12 mouse cellular contexts compared by ENCODE assay signal in genomic region chr11:76314741-76315140, GRCm38 (mm10).
DNase-seq lines count a peak whose midpoint lies in the region; ATAC-seq and TF ChIP-seq lines count a peak whose summit lies in the region.
"Had no signal": no experiment of that assay in that cellular context is flagged by ENCODE, and none has a peak within 500 bp of the region (broad histone marks: within the 10 kb centered on the region; RNA-seq: fewer than 3 reads in every experiment).

No protein-coding gene starts in this region.

- no peak overlapping the region for H3K27ac ChIP-seq in intestine, embryonic 16.5 days (ENCODE audit: low read length)
- H3K27ac ChIP-seq in intestine, embryonic 15.5 days: no peak overlapping the region
- H3K27ac ChIP-seq in midbrain, postnatal 0 days (ENCODE audit: low read depth, low read length): no peak overlapping the region
- no peak overlapping the region for H3K27ac ChIP-seq in midbrain, embryonic 13.5 days
- H3K27ac ChIP-seq in embryonic fibroblast, embryonic 13.5 days (ENCODE audit: insufficient read depth, low read length): peak overlapping the region; percentile 98
- H3K27ac ChIP-seq in stomach, postnatal 0 days (replicated peaks): no peak overlapping the region
- H3K27ac ChIP-seq: hindbrain, embryonic 13.5 days had no signal

- H3K4me2 ChIP-seq in intestine, embryonic 16.5 days (ENCODE audit: low read depth, low read length): no peak overlapping the region
- no peak overlapping the region for H3K4me2 ChIP-seq in intestine, embryonic 15.5 days (replicated peaks)
- no peak overlapping the region for H3K4me2 ChIP-seq in midbrain, postnatal 0 days (ENCODE audit: low read depth, low read length, poor library complexity, severe bottlenecking)
- no peak overlapping the region for H3K4me2 ChIP-seq in midbrain, embryonic 13.5 days (replicated peaks)
- H3K4me2 ChIP-seq in stomach, postnatal 0 days (replicated peaks; ENCODE audit: low read depth): no peak overlapping the region
- H3K4me2 ChIP-seq: hindbrain, embryonic 13.5 days had no signal

- WGBS in intestine, embryonic 16.5 days: 78% methylated on average over 4 of the region's 4 CpGs
- WGBS in intestine, embryonic 15.5 days: 76% methylated on average over 4 of the region's 4 CpGs
- 84% methylated on average over 4 of the region's 4 CpGs for WGBS in midbrain, postnatal 0 days
- WGBS in midbrain, embryonic 13.5 days: 84% methylated on average over 4 of the region's 4 CpGs
- WGBS in stomach, postnatal 0 days: 67% methylated on average over 4 of the region's 4 CpGs

- H3K9me3 ChIP-seq in intestine, embryonic 16.5 days (ENCODE audit: control insufficient read depth, low read length): no peaks in the 10 kb centered on the region
- no peaks in the 10 kb centered on the region for H3K9me3 ChIP-seq in intestine, embryonic 15.5 days
- H3K9me3 ChIP-seq in midbrain, postnatal 0 days (ENCODE audit: low read length): no peaks in the 10 kb centered on the region
- no peaks in the 10 kb centered on the region for H3K9me3 ChIP-seq in midbrain, embryonic 13.5 days
- H3K9me3 ChIP-seq in stomach, postnatal 0 days (ENCODE audit: control insufficient read depth, low read length): no peaks in the 10 kb centered on the region
- H3K9me3 ChIP-seq: hindbrain, embryonic 13.5 days had no signal

- H3K4me3 ChIP-seq in intestine, embryonic 16.5 days (ENCODE audit: low read length): no peak overlapping the region
- H3K4me3 ChIP-seq in intestine, embryonic 15.5 days (replicated peaks): no peak overlapping the region
- no peak overlapping the region for H3K4me3 ChIP-seq in midbrain, postnatal 0 days (ENCODE audit: low read depth, low read length)
- H3K4me3 ChIP-seq in midbrain, embryonic 13.5 days (replicated peaks): no peak overlapping the region
- H3K4me3 ChIP-seq in embryonic fibroblast, embryonic 13.5 days (ENCODE audit: insufficient read depth, low read length): no peak overlapping the region
- no peak overlapping the region for H3K4me3 ChIP-seq in stomach, postnatal 0 days (ENCODE audit: low read depth, low read length)
- H3K4me3 ChIP-seq: hindbrain, embryonic 13.5 days; myocyte had no signal

- TF ChIP-seq POLR2A in embryonic fibroblast, embryonic 13.5 days (IDR thresholded peaks at IDR 0.05; ENCODE audit: low read depth, low read length): no peak

- ATAC-seq in intestine, embryonic 16.5 days: 0 out of 2 replicates have a peak, but pooled peaks have one; percentile 33
- no peak for ATAC-seq in intestine, embryonic 15.5 days
- no peak for ATAC-seq in midbrain, postnatal 0 days (ENCODE audit: low FRiP score)
- ATAC-seq in midbrain, embryonic 13.5 days: no peak
- ATAC-seq in stomach, postnatal 0 days (ENCODE audit: low FRiP score, low TSS enrichment): 0 out of 2 replicates have a peak, but pooled peaks have one; percentile 51

- peak; percentile 28 for TF ChIP-seq CTCF in midbrain, postnatal 0 days (IDR thresholded peaks at IDR 0.05)
- TF ChIP-seq CTCF in embryonic fibroblast, embryonic 13.5 days (IDR thresholded peaks at IDR 0.05; ENCODE audit: borderline replicate concordance, insufficient read depth, low read length): no peak
- TF ChIP-seq CTCF in stomach, postnatal 0 days (IDR thresholded peaks at IDR 0.05; ENCODE audit: low read depth): peak; percentile 67

- no peak for DNase-seq in midbrain, postnatal 0 days (ENCODE audit: low spot score)
- no peak for DNase-seq in stomach, postnatal 0 days (ENCODE audit: low spot score)
- DNase-seq in cerebellum, postnatal 4 days (ENCODE audit: low spot score in 2 of 2): no peak
- DNase-seq in spleen, adult 12 weeks (ENCODE audit: low spot score): no peak
- DNase-seq: adrenal gland, postnatal 36 days; cerebellum, postnatal 10 days had no signal

- no peaks in the 10 kb centered on the region for H3K36me3 ChIP-seq in intestine, embryonic 16.5 days (ENCODE audit: control insufficient read depth, insufficient read depth, low read length)
- H3K36me3 ChIP-seq in intestine, embryonic 15.5 days: no peaks in the 10 kb centered on the region
- no peaks in the 10 kb centered on the region for H3K36me3 ChIP-seq in midbrain, postnatal 0 days (ENCODE audit: insufficient read depth, low read length)
- no peaks in the 10 kb centered on the region for H3K36me3 ChIP-seq in midbrain, embryonic 13.5 days
- H3K36me3 ChIP-seq in stomach, postnatal 0 days (ENCODE audit: control insufficient read depth, insufficient read depth, low read length): no peaks in the 10 kb centered on the region
- H3K36me3 ChIP-seq: hindbrain, embryonic 13.5 days had no signal

- H3K4me1 ChIP-seq in intestine, embryonic 16.5 days (ENCODE audit: control insufficient read depth, insufficient read depth, low read length): peaks cover 20% of the 10 kb centered on the region
- peaks cover 24% of the 10 kb centered on the region for H3K4me1 ChIP-seq in intestine, embryonic 15.5 days (replicated peaks)
- no peaks in the 10 kb centered on the region for H3K4me1 ChIP-seq in midbrain, postnatal 0 days (ENCODE audit: insufficient read depth, low read length)
- H3K4me1 ChIP-seq in midbrain, embryonic 13.5 days (replicated peaks): peaks cover 27% of the 10 kb centered on the region
- H3K4me1 ChIP-seq in embryonic fibroblast, embryonic 13.5 days (ENCODE audit: control insufficient read depth, insufficient read depth, low read length): peaks cover 41% of the 10 kb centered on the region
- H3K4me1 ChIP-seq in stomach, postnatal 0 days (replicated peaks; ENCODE audit: control insufficient read depth, insufficient read depth): peaks cover 3% of the 10 kb centered on the region; the same call in 1 of the 2 replicates

- TF ChIP-seq EP300 in stomach, postnatal 0 days (optimal IDR thresholded peaks at IDR 0.05): no peak

- no peak overlapping the region for H3K9ac ChIP-seq in intestine, embryonic 16.5 days (ENCODE audit: low read depth, low read length)
- no peak overlapping the region for H3K9ac ChIP-seq in intestine, embryonic 15.5 days
- H3K9ac ChIP-seq in midbrain, postnatal 0 days (replicated peaks; ENCODE audit: low read length, poor library complexity, severe bottlenecking): no peak overlapping the region
- H3K9ac ChIP-seq in midbrain, embryonic 13.5 days (replicated peaks): no peak overlapping the region
- H3K9ac ChIP-seq in stomach, postnatal 0 days (ENCODE audit: low read length): no peak overlapping the region
- H3K9ac ChIP-seq: hindbrain, embryonic 13.5 days had no signal

- no peaks in the 10 kb centered on the region for H3K27me3 ChIP-seq in intestine, embryonic 16.5 days (replicated peaks; ENCODE audit: control insufficient read depth, insufficient read depth, low read length)
- H3K27me3 ChIP-seq in intestine, embryonic 15.5 days (replicated peaks): no peaks in the 10 kb centered on the region
- H3K27me3 ChIP-seq in midbrain, postnatal 0 days (ENCODE audit: insufficient read depth, low read length): no peaks in the 10 kb centered on the region
- H3K27me3 ChIP-seq in midbrain, embryonic 13.5 days: no peaks in the 10 kb centered on the region
- no peaks in the 10 kb centered on the region for H3K27me3 ChIP-seq in stomach, postnatal 0 days (ENCODE audit: control insufficient read depth, insufficient read depth, low read length)
- H3K27me3 ChIP-seq: hindbrain, embryonic 13.5 days had no signal

Comparison
In these comparisons a context has a peak if more than half of its experiments do, and no peak if none do; other contexts are left out.
1. ATAC-seq: peak in intestine, embryonic 16.5 days (single experiment) and stomach, postnatal 0 days (single experiment); none in intestine, embryonic 15.5 days (single experiment), midbrain, postnatal 0 days (single experiment) and midbrain, embryonic 13.5 days (single experiment).